7 mouse cellular contexts compared by ENCODE assay signal in genomic region chrX:70476792-70477776, GRCm38 (mm10). TPM values are rescaled to one million over a fixed set of nuclear protein-coding genes. Genes with fewer than 3 reads are reported as not detected.
A peak's percentile ranks its signal among the peaks of the same experiment; 100 is the strongest.
DNase-seq lines count a peak whose midpoint lies in the region; ATAC-seq and TF ChIP-seq lines count a peak whose summit lies in the region.

Gene Tmem185a (minus strand): TSS chrX:70477180.

- intact Hi-C loops in heart, adult 2 months (cut with DNase I) = loop anchor here (10.0 kb wide), 2 partner anchors 112 to 738 kb away; partner anchors contain the start of genes Ids and Mtm1

- peak; percentile 26 for TF ChIP-seq CTCF in heart, adult 2 months (IDR thresholded peaks at IDR 0.05)

- WGBS in embryonic facial prominence, embryonic 12.5 days = 25% methylated on average over 39 of the region's 42 CpGs
- 19% methylated on average over 40 of the region's 42 CpGs for WGBS in heart, adult 2 months
- WGBS in limb, embryonic 13.5 days = 18% methylated on average over 26 of the region's 42 CpGs
- WGBS in midbrain, embryonic 16.5 days = 13% methylated on average over 35 of the region's 42 CpGs

- ATAC-seq in embryonic facial prominence, embryonic 12.5 days (ENCODE audit: insufficient number of reproducible peaks, insufficient read depth, low FRiP score, low TSS enrichment) = peak; percentile 80
- ATAC-seq in limb, embryonic 13.5 days (ENCODE audit: low FRiP score, low read depth) = peak; percentile 91
- ATAC-seq in midbrain, embryonic 16.5 days = peak; percentile 96

- peak within 1 kb of the TSS; percentile 47 for H3K4me2 ChIP-seq in embryonic facial prominence, embryonic 12.5 days (replicated peaks)
- H3K4me2 ChIP-seq in limb, embryonic 13.5 days (replicated peaks) = peak within 1 kb of the TSS; percentile 64
- peak within 1 kb of the TSS; percentile 50 for H3K4me2 ChIP-seq in midbrain, embryonic 16.5 days (ENCODE audit: low read length)

- H3K27me3 ChIP-seq in embryonic facial prominence, embryonic 12.5 days = no peaks in the 10 kb centered on the region
- H3K27me3 ChIP-seq in heart, adult 2 months (ENCODE audit: control insufficient read depth, insufficient read depth, low read length) = no peaks in the 10 kb centered on the region
- H3K27me3 ChIP-seq in limb, embryonic 13.5 days = peaks cover 3% of the 10 kb centered on the region; the same call in 1 of the 2 replicates
- H3K27me3 ChIP-seq in midbrain, embryonic 16.5 days (ENCODE audit: control insufficient read depth, insufficient read depth, low read depth, low read length) = no peaks in the 10 kb centered on the region

- peak; percentile 86 for DNase-seq in adrenal gland, postnatal 25 days
- peak; percentile 85 to 87 for DNase-seq in heart, adult 2 months
- peak; percentile 79 for DNase-seq in kidney, adult 8-10 months
- DNase-seq in spleen, postnatal 10 days (ENCODE audit: low spot score in 2 of 2) = peak; percentile 37 to 78

- no peaks in the 10 kb centered on the region for H3K36me3 ChIP-seq in embryonic facial prominence, embryonic 12.5 days
- H3K36me3 ChIP-seq in heart, adult 2 months (ENCODE audit: control insufficient read depth, insufficient read depth, low read length) = no peaks in the 10 kb centered on the region
- no peaks in the 10 kb centered on the region for H3K36me3 ChIP-seq in limb, embryonic 13.5 days
- no peaks in the 10 kb centered on the region for H3K36me3 ChIP-seq in midbrain, embryonic 16.5 days (ENCODE audit: control insufficient read depth, insufficient read depth, low read length)

- no peaks in the 10 kb centered on the region for H3K4me1 ChIP-seq in embryonic facial prominence, embryonic 12.5 days
- H3K4me1 ChIP-seq in heart, adult 2 months (ENCODE audit: control insufficient read depth, insufficient read depth, low read length) = peaks cover 3% of the 10 kb centered on the region
- H3K4me1 ChIP-seq in limb, embryonic 13.5 days = peaks cover 5% of the 10 kb centered on the region
- peaks cover 10% of the 10 kb centered on the region for H3K4me1 ChIP-seq in midbrain, embryonic 16.5 days (ENCODE audit: control insufficient read depth, insufficient read depth, low read length)

- H3K9ac ChIP-seq in embryonic facial prominence, embryonic 12.5 days = peak within 1 kb of the TSS; percentile 58
- peak within 1 kb of the TSS; percentile 80 for H3K9ac ChIP-seq in heart, adult 2 months (ENCODE audit: low read depth, low read length)
- H3K9ac ChIP-seq in limb, embryonic 13.5 days = peak within 1 kb of the TSS; percentile 68
- peak within 1 kb of the TSS; percentile 68 for H3K9ac ChIP-seq in midbrain, embryonic 16.5 days (ENCODE audit: low read depth, low read length)

- H3K27ac ChIP-seq in embryonic facial prominence, embryonic 12.5 days = peak within 1 kb of the TSS; percentile 69
- peak within 1 kb of the TSS; percentile 72 for H3K27ac ChIP-seq in heart, adult 2 months
- H3K27ac ChIP-seq in limb, embryonic 13.5 days = peak within 1 kb of the TSS; percentile 65
- peak within 1 kb of the TSS; percentile 80 for H3K27ac ChIP-seq in midbrain, embryonic 16.5 days (ENCODE audit: low read length)

- H3K9me3 ChIP-seq in embryonic facial prominence, embryonic 12.5 days = no peaks in the 10 kb centered on the region
- H3K9me3 ChIP-seq in limb, embryonic 13.5 days = no peaks in the 10 kb centered on the region
- H3K9me3 ChIP-seq in midbrain, embryonic 16.5 days (replicated peaks; ENCODE audit: control insufficient read depth, low read length, poor library complexity, severe bottlenecking) = no peaks in the 10 kb centered on the region

- peak within 1 kb of the TSS; percentile 49 for H3K4me3 ChIP-seq in embryonic facial prominence, embryonic 12.5 days
- peak within 1 kb of the TSS; percentile 63 for H3K4me3 ChIP-seq in heart, adult 2 months
- peak within 1 kb of the TSS; percentile 60 for H3K4me3 ChIP-seq in limb, embryonic 13.5 days
- peak within 1 kb of the TSS; percentile 63 for H3K4me3 ChIP-seq in midbrain, embryonic 16.5 days (ENCODE audit: low read depth, low read length)

- TF ChIP-seq EP300 in heart, adult 2 months (IDR thresholded peaks at IDR 0.05; ENCODE audit: insufficient read depth, low read depth, low read length) = no peak

- no peaks in the 10 kb centered on the region; the same call in 1 of the 2 replicates for H3K79me2 ChIP-seq in heart, adult 2 months (replicated peaks; ENCODE audit: control insufficient read depth, insufficient read depth, low read length)

- TF ChIP-seq POLR2A in heart, adult 2 months (IDR thresholded peaks at IDR 0.05; ENCODE audit: insufficient read depth, low read depth, low read length) = peak; percentile 42; the same call in 1 of the 2 replicates

RNA-seq across cellular contexts. Expression of gene Tmem185a, which starts in this region (rescaled TPM):
- 56.1 and 88.7 TPM in 2 replicates for total RNA-seq in adrenal gland, postnatal 25 days (2021)
- 41.1 and 42.1 TPM in 2 replicates for polyA plus RNA-seq in embryonic facial prominence, embryonic 12.5 days (2016; fragmentation: Nextera tagmentation; extraction: Ambion mirVana)
- total RNA-seq in heart, adult 2 months (2021) = 10 to 100 TPM; 22.9 to 25.8 TPM
- 27.7 and 56.3 TPM in 2 replicates for polyA plus RNA-seq in heart, adult 2 months (2012; rRNA removed)
- 40.8 and 42.5 TPM in 2 replicates for polyA plus RNA-seq in limb, embryonic 13.5 days (2015; fragmentation: Nextera tagmentation; extraction: Ambion mirVana)
- polyA plus RNA-seq in midbrain, embryonic 16.5 days (2015; fragmentation: Nextera tagmentation; extraction: Ambion mirVana) = 51.1 and 52.2 TPM in 2 replicates

Comparison
In these comparisons a context has a peak if more than half of its experiments do, and no peak if none do; other contexts are left out.
1. Peak in every context shown above with its lines: DNase-seq, ATAC-seq, H3K4me3 ChIP-seq and H3K27ac ChIP-seq.